Mouse (Mus musculus) testis, adult 10 weeks (tissue): ENCODE measurements around the gene Ephb1. TPM values are rescaled to one million over a fixed set of nuclear protein-coding genes. Genes with fewer than 3 reads are reported as not detected.

Experiments
- polyA plus RNA-seq: library from polyadenylated mRNA; stranded (reverse); fragments of 350-450 nt; fragmentation: Illumina TruSeq; extraction: RNeasy Lipid Tissue Mini Kit (QIAGEN cat#74804); gene quantifications from one replicate; pipeline ENCODE4 v1.2.3, GENCODE M21; 2014; ENCODE audit warnings: low read depth, low replicate concordance

Ephb1 gene
- 1.0 TPM for polyA plus RNA-seq

DNA sequence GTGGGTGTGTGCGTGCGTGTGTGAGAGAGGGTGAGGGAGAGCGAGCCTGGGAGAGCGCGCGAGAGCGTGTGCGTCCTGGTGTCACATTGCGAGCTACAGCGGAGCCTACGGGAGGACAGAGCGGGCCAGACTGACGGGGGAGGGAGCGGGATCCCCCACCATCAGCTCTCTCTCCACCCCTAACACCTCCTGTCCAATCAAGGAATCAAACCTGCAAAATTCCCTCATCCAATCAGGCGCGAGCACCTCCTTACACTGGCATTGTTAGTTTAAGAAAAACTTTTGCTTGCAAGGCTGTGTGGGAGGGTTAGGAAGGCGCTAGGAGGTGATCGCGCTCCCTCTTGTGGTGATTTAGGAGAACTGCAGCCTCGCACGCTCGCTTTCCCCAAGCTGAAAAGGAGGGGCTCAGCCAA, at the start of gene Ephb1:
Ephb1 (minus strand) TSS at position 133 of the 413 bp plus-strand sequence.

Other genes starting within 250 kb of the Ephb1 start
- 0.08 TPM for gene Ky, start 151.1 kb upstream of the Ephb1 start, polyA plus RNA-seq